Mouse (Mus musculus): ENCODE results near the gene Zfp619. TPM values are rescaled to one million over a fixed set of nuclear protein-coding genes. Genes with fewer than 3 reads are reported as not detected.

The Zfp619 gene
- polyA plus RNA-seq, 1 experiment, result 0.12 TPM

GRCm38 (mm10) chr7:39544242-39545111 lies 26.9 kb downstream of the Zfp619 start:
- no peaks in the 10 kb centered on the region for H3K36me3 ChIP-seq (ENCODE audit: control insufficient read depth, insufficient read depth)
- peak overlapping the region; percentile 82 for H3ac ChIP-seq (ENCODE audit: control insufficient read depth, insufficient read length)
- H3K27me3 ChIP-seq (ENCODE audit: control insufficient read depth, insufficient read depth, insufficient read length), result no peaks in the 10 kb centered on the region
- H3K4me3 ChIP-seq, result peak overlapping the region; percentile 36
- H3K79me2 ChIP-seq (ENCODE audit: control insufficient read depth, insufficient read depth), result no peaks in the 10 kb centered on the region
- TF ChIP-seq USF1 (IDR thresholded peaks at IDR 0.05; ENCODE audit: low read depth), result no peak
- peak in 1 of 3 experiments; percentile 8 for TF ChIP-seq MYOD1 (IDR thresholded peaks at IDR 0.05; ENCODE audit: control insufficient read depth in 1 of 3, insufficient read length in 2 of 3, low read depth in 2 of 3)
- TF ChIP-seq POLR2A (IDR thresholded peaks at IDR 0.05; ENCODE audit: insufficient read length, low read depth), result peak; percentile 87
- peak; percentile 86 for TF ChIP-seq POLR2AphosphoS2 (IDR thresholded peaks at IDR 0.05; ENCODE audit: insufficient read length, low read depth)
- H3K4me2 ChIP-seq (ENCODE audit: low read depth), result peak overlapping the region; percentile 76

- Histone ChIP-seq H3K27me3 (ENCODE audit: control insufficient read depth, insufficient read depth, insufficient read length) (no peaks in the 10 kb centered on the region), H3K4me2 (ENCODE audit: low read depth) (peak overlapping the region; percentile 76), H3ac (ENCODE audit: control insufficient read depth, insufficient read length) (peak overlapping the region; percentile 82), H3K36me3 (ENCODE audit: control insufficient read depth, insufficient read depth) (no peaks in the 10 kb centered on the region), H3K79me2 (ENCODE audit: control insufficient read depth, insufficient read depth) (no peaks in the 10 kb centered on the region), H3K4me3 (peak overlapping the region; percentile 36)
- TF ChIP-seq REST (IDR thresholded peaks at IDR 0.05; ENCODE audit: insufficient read depth, insufficient read length), result no peak
- TF ChIP-seq MAX (IDR thresholded peaks at IDR 0.05; ENCODE audit: low read depth), result no peak
- TF ChIP-seq POLR2AphosphoS2 (IDR thresholded peaks at IDR 0.05; ENCODE audit: insufficient read length, low read depth), result no peak
- TF ChIP-seq USF1 (IDR thresholded peaks at IDR 0.05; ENCODE audit: low read depth), result no peak
- TF ChIP-seq CEBPB (IDR thresholded peaks at IDR 0.05; ENCODE audit: insufficient read depth, poor library complexity, severe bottlenecking), result no peak
- no peak for TF ChIP-seq E2F4 (IDR thresholded peaks at IDR 0.05; ENCODE audit: insufficient read depth)
Observed at GRCm38 (mm10) chr7:39545134-39545533, 27.6 kb downstream of the Zfp619 start.

GRCm38 (mm10) chr7:39549336-39549735 lies 31.8 kb downstream of the Zfp619 start:
- Histone ChIP-seq H3K4me3 (no peak overlapping the region), H3K27me3 (ENCODE audit: control insufficient read depth, insufficient read depth, insufficient read length) (no peaks in the 10 kb centered on the region), H3K4me2 (ENCODE audit: low read depth) (no peak overlapping the region), H3K36me3 (ENCODE audit: control insufficient read depth, insufficient read depth) (no peaks in the 10 kb centered on the region), H3ac (ENCODE audit: control insufficient read depth, insufficient read length) (no peak overlapping the region), H3K79me2 (ENCODE audit: control insufficient read depth, insufficient read depth) (peaks cover 17% of the 10 kb centered on the region)
- TF ChIP-seq MYOG (IDR thresholded peaks at IDR 0.05; ENCODE audit: control insufficient read depth in 1 of 3, insufficient read depth in 1 of 3, insufficient read length in 2 of 3, low read depth in 2 of 3) (no peak), MYOD1 (IDR thresholded peaks at IDR 0.05; ENCODE audit: control insufficient read depth in 1 of 3, insufficient read length in 2 of 3, low read depth in 2 of 3) (no peak), USF1 (IDR thresholded peaks at IDR 0.05; ENCODE audit: low read depth) (no peak), REST (IDR thresholded peaks at IDR 0.05; ENCODE audit: insufficient read depth, insufficient read length) (no peak), TCF12 (IDR thresholded peaks at IDR 0.05; ENCODE audit: insufficient read depth, poor library complexity, severe bottlenecking) (no peak), POLR2AphosphoS2 (IDR thresholded peaks at IDR 0.05; ENCODE audit: insufficient read length, low read depth) (no peak), MAX (IDR thresholded peaks at IDR 0.05; ENCODE audit: low read depth) (no peak), SRF (IDR thresholded peaks at IDR 0.05; ENCODE audit: control insufficient read depth, insufficient read length, low read depth) (no peak), TCF3 (IDR thresholded peaks at IDR 0.05; ENCODE audit: insufficient read length, low read depth) (no peak), CEBPB (IDR thresholded peaks at IDR 0.05; ENCODE audit: insufficient read depth, poor library complexity, severe bottlenecking) (no peak), E2F4 (IDR thresholded peaks at IDR 0.05; ENCODE audit: insufficient read depth) (no peak), POLR2A (IDR thresholded peaks at IDR 0.05; ENCODE audit: insufficient read length, low read depth) (no peak)

- peaks cover 26% of the 10 kb centered on the region for H3K79me2 ChIP-seq (ENCODE audit: control insufficient read depth, insufficient read depth)
- peak overlapping the region; percentile 89 for H3K4me2 ChIP-seq (ENCODE audit: low read depth)
- TF ChIP-seq TCF3 (IDR thresholded peaks at IDR 0.05; ENCODE audit: insufficient read length, low read depth), result no peak
- no peak for TF ChIP-seq E2F4 (IDR thresholded peaks at IDR 0.05; ENCODE audit: insufficient read depth)
- no peak for TF ChIP-seq MAX (IDR thresholded peaks at IDR 0.05; ENCODE audit: low read depth)
- TF ChIP-seq CEBPB (IDR thresholded peaks at IDR 0.05; ENCODE audit: insufficient read depth, poor library complexity, severe bottlenecking), result no peak
- peak in 1 of 3 experiments; percentile 22 for TF ChIP-seq MYOD1 (IDR thresholded peaks at IDR 0.05; ENCODE audit: control insufficient read depth in 1 of 3, insufficient read length in 2 of 3, low read depth in 2 of 3)
- TF ChIP-seq MYOG (IDR thresholded peaks at IDR 0.05; ENCODE audit: control insufficient read depth in 1 of 3, insufficient read depth in 1 of 3, insufficient read length in 2 of 3, low read depth in 2 of 3), result peak in 1 of 3 experiments; percentile 19
- TF ChIP-seq REST (IDR thresholded peaks at IDR 0.05; ENCODE audit: insufficient read depth, insufficient read length), result no peak
- TF ChIP-seq USF1 (IDR thresholded peaks at IDR 0.05; ENCODE audit: low read depth), result no peak
- TF ChIP-seq POLR2AphosphoS2 (IDR thresholded peaks at IDR 0.05; ENCODE audit: insufficient read length, low read depth), result peak; percentile 71
- TF ChIP-seq TCF12 (IDR thresholded peaks at IDR 0.05; ENCODE audit: insufficient read depth, poor library complexity, severe bottlenecking), result no peak
- peak; percentile 70 for TF ChIP-seq POLR2A (IDR thresholded peaks at IDR 0.05; ENCODE audit: insufficient read length, low read depth)
- no peak for TF ChIP-seq SRF (IDR thresholded peaks at IDR 0.05; ENCODE audit: control insufficient read depth, insufficient read length, low read depth)
- peak overlapping the region; percentile 36 for H3K4me3 ChIP-seq
- no peaks in the 10 kb centered on the region for H3K36me3 ChIP-seq (ENCODE audit: control insufficient read depth, insufficient read depth)
- H3ac ChIP-seq (ENCODE audit: control insufficient read depth, insufficient read length), result peak overlapping the region; percentile 94
- no peaks in the 10 kb centered on the region for H3K27me3 ChIP-seq (ENCODE audit: control insufficient read depth, insufficient read depth, insufficient read length)
Observed at GRCm38 (mm10) chr7:39551976-39552891, 34.7 kb downstream of the Zfp619 start.
